Mouse (Mus musculus) lung, postnatal 14 days (tissue): ENCODE measurements around the gene Wdfy4.

Experiments
- DNase-seq: peaks from one replicate; pipeline ENCODE4 v3.0.0; 2021

Gene Wdfy4

GRCm38 (mm10) chr14:33073355-33073754, 112.0 kb downstream of the Wdfy4 start:
- DNase-seq, result no peak

GRCm38 (mm10) chr14:33072351-33072750, 113.0 kb downstream of the Wdfy4 start:
- no peak for DNase-seq

- DNase-seq, result no peak
These were observed 117.6 kb downstream of the Wdfy4 start for GRCm38 (mm10) chr14:33067676-33068075.

GRCm38 (mm10) chr14:33062996-33063395, 122.3 kb downstream of the Wdfy4 start:
- DNase-seq, result no peak

- no peak for DNase-seq
These were observed 126.2 kb downstream of the Wdfy4 start for GRCm38 (mm10) chr14:33058881-33059660.

- no peak for DNase-seq
These were observed 131.9 kb downstream of the Wdfy4 start for GRCm38 (mm10) chr14:33053441-33053840.

- no peak for DNase-seq
These were observed 140.1 kb downstream of the Wdfy4 start for GRCm38 (mm10) chr14:33045217-33045616.

GRCm38 (mm10) chr14:33036811-33037210, 148.5 kb downstream of the Wdfy4 start:
- no peak for DNase-seq

GRCm38 (mm10) chr14:33035386-33035785, 149.9 kb downstream of the Wdfy4 start:
- DNase-seq, result no peak

- peak; percentile 26 for DNase-seq
These were observed 151.9 kb downstream of the Wdfy4 start for GRCm38 (mm10) chr14:33033424-33033823.

GRCm38 (mm10) chr14:33030849-33031248, 154.5 kb downstream of the Wdfy4 start:
- DNase-seq, result no peak

- no peak for DNase-seq
These were observed 165.7 kb downstream of the Wdfy4 start for GRCm38 (mm10) chr14:33019606-33020005.

GRCm38 (mm10) chr14:33019050-33019449, 166.3 kb downstream of the Wdfy4 start:
- no peak for DNase-seq

- DNase-seq, result no peak
These were observed 177.7 kb downstream of the Wdfy4 start for GRCm38 (mm10) chr14:33007638-33008037.

GRCm38 (mm10) chr14:33005114-33005513, 180.2 kb downstream of the Wdfy4 start:
- no peak for DNase-seq

- no peak for DNase-seq
These were observed 185.0 kb downstream of the Wdfy4 start for GRCm38 (mm10) chr14:33000112-33000979.

GRCm38 (mm10) chr14:32999511-32999910, 185.8 kb downstream of the Wdfy4 start:
- no peak for DNase-seq

GRCm38 (mm10) chr14:32994954-32995636, 190.2 kb downstream of the Wdfy4 start:
- peak; percentile 22 for DNase-seq

- no peak for DNase-seq
These were observed 194.2 kb downstream of the Wdfy4 start, which contains the start of gene Lrrc18 for GRCm38 (mm10) chr14:32991082-32991481. Gene Lrrc18, plus strand, starts transcription at chr14:32991382.

- no peak for DNase-seq
These were observed 198.6 kb downstream of the Wdfy4 start for GRCm38 (mm10) chr14:32986659-32987058.

GRCm38 (mm10) chr14:32984176-32984738, 201.1 kb downstream of the Wdfy4 start:
- no peak for DNase-seq

- DNase-seq, result no peak
These were observed 214.6 kb downstream of the Wdfy4 start for GRCm38 (mm10) chr14:32970700-32971099.

GRCm38 (mm10) chr14:32964742-32965141, 220.6 kb downstream of the Wdfy4 start:
- DNase-seq, result no peak
